Mouse (Mus musculus): ENCODE measurements around the gene Zbtb20.

The Zbtb20 gene

GRCm38 (mm10) chr16:43623315-43624000 lies 747.8 kb downstream of the Zbtb20 start:
- no peak for DNase-seq

GRCm38 (mm10) chr16:43624876-43625275 lies 749.2 kb downstream of the Zbtb20 start:
- peak; percentile 18 for DNase-seq

DNA sequence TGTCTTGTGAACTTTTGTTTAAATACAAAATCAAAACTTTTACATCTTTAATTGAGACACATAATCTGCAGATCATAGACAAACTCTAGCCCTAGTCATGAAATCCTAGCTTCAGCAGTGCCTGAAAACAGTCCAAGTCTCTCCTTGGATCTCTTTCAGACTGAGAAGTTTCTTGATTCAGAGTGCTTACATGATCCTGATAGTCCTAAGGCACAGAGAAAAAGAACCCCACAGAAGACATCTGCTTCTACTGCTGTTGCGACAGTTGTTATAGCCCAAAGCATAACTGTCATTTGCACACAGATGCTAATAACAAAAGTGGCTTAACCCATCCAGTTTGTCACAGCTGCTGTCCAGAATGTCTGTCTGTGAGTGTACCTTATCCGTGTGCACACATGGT lies 749.6 kb downstream of the Zbtb20 start:
- no peak for DNase-seq

- DNase-seq: no peak
These were observed 750.3 kb downstream of the Zbtb20 start for GRCm38 (mm10) chr16:43625956-43626355.

DNA sequence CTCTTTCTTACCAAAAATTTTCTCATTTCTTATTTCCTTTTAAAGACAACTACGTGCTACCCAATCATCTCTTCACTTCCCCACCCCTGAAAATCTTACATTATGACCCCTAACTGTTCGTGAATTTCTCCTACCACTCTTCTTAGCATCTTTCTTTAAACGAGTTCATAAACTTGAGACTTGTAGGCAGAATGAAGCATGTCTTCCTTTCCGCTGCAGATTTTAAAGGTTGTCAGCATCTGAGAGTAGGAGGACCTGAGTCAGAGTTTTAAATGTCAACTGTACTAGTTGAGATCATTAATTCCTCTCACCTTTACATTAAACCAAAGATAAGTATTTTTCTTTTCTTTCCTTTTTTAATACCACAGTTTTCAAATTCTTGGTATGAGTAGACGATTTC lies 753.0 kb downstream of the Zbtb20 start:
- no peak for DNase-seq

DNA sequence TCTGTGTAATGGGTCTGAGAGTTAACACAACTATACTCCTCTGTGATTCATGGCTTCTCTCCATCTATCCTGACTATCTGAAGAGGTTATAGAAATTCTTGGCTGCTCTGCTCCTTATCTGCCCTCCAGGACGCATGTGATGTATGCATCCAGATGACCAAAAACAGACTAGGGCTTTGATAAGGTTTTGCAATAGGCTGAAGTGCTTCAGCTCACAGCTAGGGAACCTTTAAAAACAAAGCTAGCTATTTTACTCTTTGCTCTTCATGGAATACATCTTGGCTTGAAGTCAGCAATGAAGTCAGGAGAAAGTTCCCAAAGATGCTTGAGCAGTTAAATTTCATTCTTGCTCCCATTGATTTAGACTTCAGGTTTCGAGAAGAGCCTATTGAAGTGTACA lies 756.1 kb downstream of the Zbtb20 start:
- DNase-seq: no peak

DNA sequence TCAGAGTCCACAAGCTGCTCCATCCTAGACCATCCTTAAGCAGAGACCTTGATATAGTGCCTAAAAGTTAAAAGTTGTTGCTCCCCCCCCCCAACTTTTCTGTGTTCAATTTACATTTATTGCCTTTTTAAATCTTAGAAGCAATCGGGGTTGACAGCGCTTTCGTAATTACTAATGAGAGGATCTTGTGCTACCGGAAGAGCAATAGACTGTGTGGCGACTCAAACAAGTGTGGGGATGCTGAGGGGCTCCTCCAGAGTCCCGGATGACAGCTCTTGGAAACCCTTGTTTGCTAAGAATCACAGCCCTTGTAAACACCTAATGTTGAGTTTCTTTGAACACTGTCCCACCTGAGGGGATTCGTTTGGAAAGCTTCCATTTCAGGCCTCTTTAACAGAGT lies 758.4 kb downstream of the Zbtb20 start:
- no peak for DNase-seq

GRCm38 (mm10) chr16:43637241-43637640 lies 761.6 kb downstream of the Zbtb20 start:
- DNase-seq: no peak

DNA sequence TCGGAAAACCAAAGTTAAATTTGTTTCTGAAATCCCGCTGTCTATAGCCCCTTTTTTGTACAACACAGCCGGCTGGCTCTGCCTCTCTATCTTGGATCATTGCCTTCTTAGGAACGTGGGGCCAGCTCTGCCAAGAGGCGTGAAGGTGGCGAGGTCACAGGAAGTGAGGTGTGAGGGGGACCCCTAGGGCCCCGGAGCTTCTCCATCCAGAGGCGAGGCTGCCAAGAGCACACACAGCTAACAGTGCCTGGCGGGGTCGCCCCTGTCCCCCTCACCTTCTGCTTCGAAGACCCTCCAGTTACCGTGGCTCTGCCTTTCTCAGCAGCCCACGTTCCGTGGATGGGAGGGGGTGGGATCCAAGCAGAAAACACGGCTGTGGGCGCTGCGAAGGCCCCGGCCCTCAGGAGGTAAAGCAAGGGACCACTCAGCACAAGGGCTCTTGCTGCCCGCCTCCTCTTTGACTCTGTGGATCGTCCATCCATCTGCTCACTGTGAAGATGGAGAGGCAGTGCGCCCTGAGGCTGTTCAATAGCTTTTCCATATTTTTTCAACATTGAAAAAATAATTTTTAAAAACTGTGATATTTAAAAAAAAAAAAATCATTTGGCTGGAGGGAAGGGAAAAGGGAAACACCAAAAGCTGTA lies 762.8 kb downstream of the Zbtb20 start:
- DNase-seq: no peak

DNA sequence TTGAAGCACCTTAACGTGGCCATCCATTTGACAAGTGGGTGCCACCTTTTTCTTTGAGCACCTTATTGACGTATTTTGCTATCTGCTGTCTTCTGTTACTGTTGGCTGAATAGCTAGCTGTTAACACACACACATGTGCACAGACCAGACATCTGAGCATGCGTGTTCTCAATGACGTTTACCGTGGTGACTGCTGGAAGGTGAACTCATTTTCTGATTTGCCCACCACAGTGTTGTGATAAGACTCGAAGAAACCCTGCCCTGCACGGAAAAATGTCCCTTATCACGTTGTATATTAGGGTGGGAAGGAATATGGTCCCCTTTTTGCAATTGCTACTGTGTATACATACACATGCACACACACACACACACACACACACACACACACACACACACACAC lies 765.5 kb downstream of the Zbtb20 start:
- no peak for DNase-seq

- DNase-seq: no peak
These were observed 770.2 kb downstream of the Zbtb20 start for GRCm38 (mm10) chr16:43645879-43646278.

- no peak for DNase-seq
These were observed 771.3 kb downstream of the Zbtb20 start for GRCm38 (mm10) chr16:43646943-43647342.

- no peak for DNase-seq
These were observed 772.0 kb downstream of the Zbtb20 start for GRCm38 (mm10) chr16:43647641-43648040.

DNA sequence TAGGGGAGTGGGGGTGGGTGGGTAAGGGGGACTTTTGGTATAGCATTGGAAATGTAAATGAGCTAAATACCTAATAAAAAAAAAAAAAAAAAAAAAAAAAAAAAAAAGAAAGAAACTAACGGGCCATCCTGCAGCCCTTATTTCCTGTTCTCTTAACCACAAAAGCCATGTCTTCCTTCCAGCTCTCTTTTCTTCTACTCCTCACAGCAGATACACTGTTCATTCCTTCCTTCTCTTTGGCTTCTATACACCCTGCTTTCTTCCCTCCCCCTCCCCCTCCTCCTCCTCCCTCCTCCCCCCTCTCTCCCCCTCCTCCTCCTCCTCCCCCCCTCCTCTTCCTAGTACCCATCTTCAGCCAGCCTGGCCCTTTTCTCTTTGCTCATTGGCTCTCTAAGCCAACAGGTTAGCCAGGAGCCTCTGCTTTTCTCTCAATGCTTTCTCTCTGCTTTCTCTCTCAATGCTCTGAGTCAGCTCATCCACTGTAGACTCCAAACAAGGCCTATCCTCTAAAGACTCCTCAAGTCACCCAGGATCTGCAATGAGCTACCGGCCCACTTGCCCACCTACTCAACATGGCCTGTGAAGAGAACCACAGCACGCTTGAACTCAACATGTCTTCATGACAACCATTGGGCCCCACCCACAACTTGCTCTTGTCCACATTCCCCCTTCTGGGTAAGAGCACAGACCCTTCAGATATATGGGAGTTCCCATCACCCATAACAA lies 774.8 kb downstream of the Zbtb20 start:
- no peak for DNase-seq

- DNase-seq: no peak
These were observed 777.6 kb downstream of the Zbtb20 start for GRCm38 (mm10) chr16:43653288-43653687.

DNA sequence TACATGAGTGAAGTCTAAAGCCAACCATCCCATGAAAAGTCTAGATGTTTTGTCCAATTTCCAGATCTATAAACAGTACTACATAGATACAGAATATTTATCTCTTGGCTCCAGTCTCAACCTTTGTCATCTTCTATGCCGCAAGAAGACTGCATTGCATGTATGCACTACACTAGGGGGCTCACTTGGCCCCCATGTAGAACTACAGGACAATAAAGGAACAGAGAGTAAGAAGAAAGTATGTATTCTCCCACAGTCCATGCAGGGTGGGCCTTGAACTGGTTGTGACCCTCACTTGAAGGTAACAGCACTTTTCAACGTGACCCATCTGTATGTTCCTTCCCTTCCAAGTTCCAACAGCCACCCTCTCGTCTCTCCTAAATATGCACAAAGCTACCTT lies 778.6 kb downstream of the Zbtb20 start:
- DNase-seq: no peak

GRCm38 (mm10) chr16:43655183-43655787 lies 779.6 kb downstream of the Zbtb20 start:
- DNase-seq: no peak

- no peak for DNase-seq
These were observed 785.9 kb downstream of the Zbtb20 start for GRCm38 (mm10) chr16:43661576-43661975.

DNA sequence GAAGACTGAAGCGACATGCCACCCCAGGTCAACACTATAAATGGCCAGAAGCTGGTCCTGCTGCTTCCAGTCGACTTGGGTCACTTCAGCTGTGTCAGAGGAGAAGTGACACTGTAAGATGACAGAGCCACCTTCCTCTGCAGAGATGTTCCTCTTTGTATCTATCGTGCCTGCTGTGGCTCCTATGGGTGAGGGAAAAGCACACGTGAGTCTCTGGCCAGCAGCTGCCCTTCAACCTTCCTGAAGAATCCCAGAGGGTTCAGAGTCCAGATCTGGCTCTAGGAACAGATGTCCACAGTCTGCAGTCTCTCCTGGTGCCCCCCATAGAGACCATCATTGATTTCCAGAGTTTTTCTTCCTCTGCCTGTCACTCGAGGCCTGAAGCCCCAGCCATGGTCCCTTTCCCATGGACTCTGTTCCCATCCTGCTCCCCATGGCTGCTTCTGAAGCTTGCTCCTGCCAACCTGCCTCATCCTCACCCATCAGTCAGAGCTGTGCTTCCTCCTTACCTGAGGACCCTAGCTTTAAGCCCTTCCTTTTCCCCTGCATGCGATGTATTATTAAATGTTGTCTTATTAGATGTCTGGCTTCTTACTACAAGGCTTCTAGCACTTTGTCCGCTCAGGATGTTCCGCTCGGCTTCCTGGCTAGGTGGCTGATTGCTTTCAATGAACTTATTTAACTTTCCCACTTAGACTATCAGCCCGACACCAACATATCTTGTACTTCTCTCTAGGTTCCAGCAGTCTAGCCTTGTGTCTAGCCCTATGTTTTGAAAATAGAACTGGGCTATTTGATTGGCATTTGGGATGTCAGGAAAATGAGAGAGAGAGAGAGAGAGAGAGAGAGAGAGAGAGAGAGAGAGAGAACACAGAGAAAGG lies 786.7 kb downstream of the Zbtb20 start:
- DNase-seq: no peak

GRCm38 (mm10) chr16:43663978-43664579 lies 788.4 kb downstream of the Zbtb20 start, which contains the start of gene Tigit:
TSS of gene Tigit (minus strand) at chr16:43664146.
- DNase-seq: peak; percentile 15

DNA sequence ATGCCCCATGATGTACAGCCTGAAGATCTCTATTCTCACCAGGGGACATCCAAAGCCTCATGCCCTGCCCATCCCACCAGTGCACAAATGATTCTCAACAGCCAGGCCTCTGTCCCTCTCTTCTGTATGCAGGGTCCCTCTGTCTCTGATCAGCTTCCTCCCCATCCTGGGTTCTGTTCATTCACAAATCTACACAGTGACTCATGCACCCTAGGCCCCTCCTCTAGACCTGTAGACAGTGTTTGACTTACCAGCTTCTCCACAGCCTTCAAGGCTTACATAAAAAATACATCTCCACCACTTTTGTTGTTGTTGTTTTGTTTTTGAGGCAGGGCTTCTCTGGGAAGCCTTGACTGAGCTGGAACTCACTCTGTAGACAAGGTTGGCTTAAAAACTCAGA lies 789.2 kb downstream of the Zbtb20 start:
- DNase-seq: no peak

GRCm38 (mm10) chr16:43668294-43668693 lies 792.6 kb downstream of the Zbtb20 start:
- no peak for DNase-seq
